In the genomic region with DNA sequence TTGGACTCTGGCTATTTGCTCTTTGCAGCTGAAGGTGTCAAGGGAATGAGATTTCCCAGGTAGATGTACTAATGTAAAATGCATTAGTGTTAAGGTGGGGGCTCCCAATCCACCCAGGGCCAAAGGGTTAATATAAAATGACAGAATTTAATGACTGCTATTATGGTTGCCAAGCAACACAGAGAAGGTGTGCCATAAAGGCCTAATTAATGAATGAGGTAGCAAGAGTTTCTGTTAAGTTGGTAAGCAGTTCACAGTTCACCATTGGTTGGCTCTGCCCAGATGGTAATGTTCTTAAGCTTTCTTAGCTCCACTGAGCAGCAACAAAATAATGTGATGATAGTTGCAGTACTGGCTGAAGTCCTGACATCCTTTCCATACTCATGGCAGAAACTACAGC, we compare ENCODE assay signal across 26 mouse cellular contexts.
DNase-seq lines count a peak whose midpoint lies in the region; ATAC-seq and TF ChIP-seq lines count a peak whose summit lies in the region.
"Had no signal": no experiment of that assay in that cellular context is flagged by ENCODE, and none has a peak within 500 bp of the region (broad histone marks: within the 10 kb centered on the region; RNA-seq: fewer than 3 reads in every experiment).

No protein-coding gene starts in this region.

- no peak for DNase-seq in forebrain, embryonic 11.5 days (ENCODE audit: low spot score)
- no peak for DNase-seq in kidney, postnatal 4 days
- DNase-seq in frontal cortex, postnatal 14 days (ENCODE audit: low spot score in 2 of 2): no peak
- DNase-seq: adrenal gland, postnatal 10 days; cerebellum, adult 11 months; cerebellum, adult 9-11 months; gastrocnemius, postnatal 25 days; heart, adult 11 months; liver, embryonic 13.5 days; lung, adult 18-20 months; lung, postnatal 10 days; right cerebral cortex, postnatal 25 days had no signal

- no peak for TF ChIP-seq CTCF in cortical plate, adult 2 months (IDR thresholded peaks at IDR 0.05; ENCODE audit: extremely low read depth, insufficient read depth, low read length)

- no peak overlapping the region for H3K9ac ChIP-seq in forebrain, embryonic 13.5 days
- no peak overlapping the region for H3K9ac ChIP-seq in forebrain, embryonic 11.5 days (ENCODE audit: low read length)
- H3K9ac ChIP-seq in kidney, embryonic 15.5 days: no peak overlapping the region
- H3K9ac ChIP-seq in limb, embryonic 13.5 days: no peak overlapping the region
- H3K9ac ChIP-seq: embryonic facial prominence, embryonic 13.5 days; heart, embryonic 15.5 days; hindbrain, embryonic 12.5 days; limb, embryonic 15.5 days; liver, embryonic 13.5 days; midbrain, embryonic 13.5 days; stomach, embryonic 15.5 days had no signal

- no peaks in the 10 kb centered on the region for H3K27me3 ChIP-seq in forebrain, embryonic 13.5 days
- no peaks in the 10 kb centered on the region for H3K27me3 ChIP-seq in forebrain, embryonic 11.5 days (ENCODE audit: control insufficient read depth, insufficient read depth, low read length)
- peaks cover 4% of the 10 kb centered on the region; the same call in 1 of the 2 replicates for H3K27me3 ChIP-seq in kidney, embryonic 15.5 days
- H3K27me3 ChIP-seq in limb, embryonic 13.5 days: no peaks in the 10 kb centered on the region
- H3K27me3 ChIP-seq: embryonic facial prominence, embryonic 13.5 days; heart, embryonic 15.5 days; hindbrain, embryonic 12.5 days; limb, embryonic 15.5 days; liver, embryonic 13.5 days; midbrain, embryonic 13.5 days; Patski; stomach, embryonic 15.5 days had no signal

- H3K4me1 ChIP-seq in forebrain, embryonic 13.5 days: peaks cover 80% of the 10 kb centered on the region
- peaks cover 30% of the 10 kb centered on the region for H3K4me1 ChIP-seq in forebrain, embryonic 11.5 days (replicated peaks; ENCODE audit: control insufficient read depth, insufficient read depth, low read length)
- peaks cover 27% of the 10 kb centered on the region for H3K4me1 ChIP-seq in kidney, embryonic 15.5 days
- H3K4me1 ChIP-seq in cortical plate, adult 2 months (ENCODE audit: control insufficient read depth, insufficient read depth, low read length): no peaks in the 10 kb centered on the region; the same call in 1 of the 2 replicates
- peaks cover 69% of the 10 kb centered on the region for H3K4me1 ChIP-seq in limb, embryonic 13.5 days

- H3K4me3 ChIP-seq in forebrain, embryonic 13.5 days: no peak overlapping the region
- no peak overlapping the region for H3K4me3 ChIP-seq in forebrain, embryonic 11.5 days (ENCODE audit: low read depth, low read length)
- no peak overlapping the region for H3K4me3 ChIP-seq in kidney, embryonic 15.5 days (replicated peaks)
- no peak overlapping the region for H3K4me3 ChIP-seq in cortical plate, adult 2 months (ENCODE audit: insufficient read depth, low read length)
- no peak overlapping the region for H3K4me3 ChIP-seq in limb, embryonic 13.5 days
- H3K4me3 ChIP-seq: embryonic facial prominence, embryonic 13.5 days; heart, embryonic 10.5 days; heart, embryonic 15.5 days; hindbrain, embryonic 12.5 days; limb, embryonic 15.5 days; liver, embryonic 13.5 days; midbrain, embryonic 13.5 days; stomach, embryonic 15.5 days had no signal

- no peak overlapping the region for H3K4me2 ChIP-seq in forebrain, embryonic 13.5 days
- H3K4me2 ChIP-seq in forebrain, embryonic 11.5 days (ENCODE audit: low read depth, low read length, severe bottlenecking): no peak overlapping the region
- H3K4me2 ChIP-seq in kidney, embryonic 15.5 days: no peak overlapping the region
- no peak overlapping the region for H3K4me2 ChIP-seq in limb, embryonic 13.5 days (replicated peaks)
- H3K4me2 ChIP-seq: embryonic facial prominence, embryonic 13.5 days; heart, embryonic 15.5 days; hindbrain, embryonic 12.5 days; limb, embryonic 15.5 days; liver, embryonic 13.5 days; midbrain, embryonic 13.5 days; stomach, embryonic 15.5 days had no signal

- no peaks in the 10 kb centered on the region for H3K9me3 ChIP-seq in forebrain, embryonic 13.5 days (replicated peaks)
- no peaks in the 10 kb centered on the region for H3K9me3 ChIP-seq in forebrain, embryonic 11.5 days (ENCODE audit: control insufficient read depth, low read length)
- H3K9me3 ChIP-seq in kidney, embryonic 15.5 days (replicated peaks): no peaks in the 10 kb centered on the region
- H3K9me3 ChIP-seq in limb, embryonic 13.5 days: no peaks in the 10 kb centered on the region
- H3K9me3 ChIP-seq: embryonic facial prominence, embryonic 13.5 days; heart, embryonic 10.5 days; heart, embryonic 15.5 days; hindbrain, embryonic 12.5 days; limb, embryonic 15.5 days; liver, embryonic 13.5 days; midbrain, embryonic 13.5 days; stomach, embryonic 15.5 days had no signal

- peak; percentile 22; the same call in 1 of the 2 replicates for ATAC-seq in forebrain, embryonic 13.5 days
- no peak for ATAC-seq in forebrain, embryonic 11.5 days (replicated peaks; ENCODE audit: low FRiP score)
- 0 out of 2 replicates have a peak, but pooled peaks have one; percentile 45 for ATAC-seq in kidney, embryonic 15.5 days (replicated peaks; ENCODE audit: low FRiP score)
- peak; percentile 20; the same call in 1 of the 2 replicates for ATAC-seq in limb, embryonic 13.5 days (ENCODE audit: low FRiP score, low read depth)
- ATAC-seq: inflammation-experienced regulatory T-cells, adult 6 months; midbrain, embryonic 13.5 days; Patski had no signal

- TF ChIP-seq POLR2A in cortical plate, adult 2 months (IDR thresholded peaks at IDR 0.05; ENCODE audit: extremely low read depth, insufficient read depth, low read length): no peak

- H3K36me3 ChIP-seq in forebrain, embryonic 13.5 days (ENCODE audit: poor library complexity, severe bottlenecking): no peaks in the 10 kb centered on the region
- H3K36me3 ChIP-seq in forebrain, embryonic 11.5 days (ENCODE audit: control insufficient read depth, insufficient read depth, low read length): no peaks in the 10 kb centered on the region
- no peaks in the 10 kb centered on the region for H3K36me3 ChIP-seq in kidney, embryonic 15.5 days
- no peaks in the 10 kb centered on the region for H3K36me3 ChIP-seq in limb, embryonic 13.5 days
- H3K36me3 ChIP-seq: embryonic facial prominence, embryonic 13.5 days; heart, embryonic 10.5 days; heart, embryonic 15.5 days; hindbrain, embryonic 12.5 days; limb, embryonic 15.5 days; liver, embryonic 13.5 days; midbrain, embryonic 13.5 days; stomach, embryonic 15.5 days had no signal

- peak overlapping the region; percentile 70; the same call in 1 of the 2 replicates for H3K27ac ChIP-seq in forebrain, embryonic 13.5 days
- H3K27ac ChIP-seq in forebrain, embryonic 11.5 days (ENCODE audit: low read depth, low read length): no peak overlapping the region; the same call in 1 of the 2 replicates
- H3K27ac ChIP-seq in kidney, embryonic 15.5 days: no peak overlapping the region
- 0 out of 2 replicates have a peak overlapping the region, but pooled peaks have one; percentile 7 for H3K27ac ChIP-seq in cortical plate, adult 2 months (ENCODE audit: insufficient read depth, low read length)
- no peak overlapping the region for H3K27ac ChIP-seq in limb, embryonic 13.5 days
- H3K27ac ChIP-seq: embryonic facial prominence, embryonic 13.5 days; heart, embryonic 10.5 days; heart, embryonic 15.5 days; hindbrain, embryonic 12.5 days; limb, embryonic 15.5 days; liver, embryonic 13.5 days; macrophage; midbrain, embryonic 13.5 days; stomach, embryonic 15.5 days had no signal

Comparison
In these comparisons a context has a peak if more than half of its experiments do, and no peak if none do; other contexts are left out.
1. H3K27ac ChIP-seq: peak in forebrain, embryonic 13.5 days (single experiment) and cortical plate, adult 2 months (single experiment); none in forebrain, embryonic 11.5 days (single experiment), kidney, embryonic 15.5 days (single experiment) and limb, embryonic 13.5 days (single experiment).